Mouse (Mus musculus) forebrain, embryonic 11.5 days (tissue): ENCODE data around the gene Fyttd1. TPM values are rescaled to one million over a fixed set of nuclear protein-coding genes. Genes with fewer than 3 reads are reported as not detected.
"Not testable (repeated sequence)": the region's sequence is repeated elsewhere in the genome, so short reads cannot be mapped to it uniquely, and the experiment has no call there.

Experiments used
- ATAC-seq: fragments of 200-750 bp; cut with Nextera tagmentation; replicated peaks from 2 replicates; pipeline ENCODE4 v1.8.0; 2017; ENCODE audit warnings: moderate TSS enrichment; ENCODE audit not compliant: low FRiP score
- DNase-seq: peaks from one replicate; pipeline ENCODE4 v3.0.0-alpha.2; 2017; ENCODE audit warnings: low spot score
- H3K27ac ChIP-seq: fragments of 300-500 bp; sonication (generic); 2 replicates; pipeline ENCODE4 v1.5.1; 2014; ENCODE audit warnings: low read depth, low read length
- H3K27me3 ChIP-seq: fragments of 300-500 bp; sonication (generic); 2 replicates; pipeline ENCODE4 v1.6.1; 2014; ENCODE audit warnings: mild to moderate bottlenecking, low read length, mixed read lengths; ENCODE audit not compliant: control insufficient read depth, insufficient read depth
- H3K36me3 ChIP-seq: fragments of 300-500 bp; sonication (generic); 2 replicates; pipeline ENCODE4 v1.6.1; 2014; ENCODE audit warnings: mild to moderate bottlenecking, low read length, moderate library complexity, mixed read lengths; ENCODE audit not compliant: control insufficient read depth, insufficient read depth
- H3K4me1 ChIP-seq: fragments of 300-500 bp; sonication (generic); replicated peaks from 2 replicates; pipeline ENCODE4 v1.6.1; 2014; ENCODE audit warnings: low read length, mixed read lengths; ENCODE audit not compliant: control insufficient read depth, insufficient read depth
- H3K4me2 ChIP-seq: fragments of 300-500 bp; sonication (generic); 2 replicates; pipeline ENCODE4 v1.6.1; 2014; ENCODE audit warnings: low read depth, mild to moderate bottlenecking, low read length, moderate library complexity, mixed read lengths; ENCODE audit not compliant: severe bottlenecking
- H3K4me3 ChIP-seq: fragments of 300-500 bp; sonication (generic); 2 replicates; pipeline ENCODE4 v1.5.1; 2014; ENCODE audit warnings: low read depth, low read length
- H3K9ac ChIP-seq: fragments of 300-500 bp; sonication (generic); 2 replicates; pipeline ENCODE4 v1.6.1; 2014; ENCODE audit warnings: low read length
- H3K9me3 ChIP-seq: fragments of 300-500 bp; sonication (generic); 2 replicates; pipeline ENCODE4 v1.6.1; 2016; ENCODE audit warnings: low read length, mixed read lengths; ENCODE audit not compliant: control insufficient read depth
- WGBS: fragments of 180-500 bp; shearing (Covaris S2); extraction: QIAGEN DNeasy Blood & Tissue Kit; methylation state at CpG from one replicate; pipeline ENCODE4 v1.1.7; 2014; 5-methylcytosine and 5-hydroxymethylcytosine counted together
- polyA plus RNA-seq: library from polyadenylated mRNA; unstranded; fragments of >200 nt; fragmentation: Nextera tagmentation; extraction: Ambion mirVana; gene quantifications from 2 replicates; pipeline ENCODE4 v1.2.1, GENCODE M21; 2014

Gene Fyttd1
- polyA plus RNA-seq, 1 experiment from 2014 or later: 118 TPM

DNA sequence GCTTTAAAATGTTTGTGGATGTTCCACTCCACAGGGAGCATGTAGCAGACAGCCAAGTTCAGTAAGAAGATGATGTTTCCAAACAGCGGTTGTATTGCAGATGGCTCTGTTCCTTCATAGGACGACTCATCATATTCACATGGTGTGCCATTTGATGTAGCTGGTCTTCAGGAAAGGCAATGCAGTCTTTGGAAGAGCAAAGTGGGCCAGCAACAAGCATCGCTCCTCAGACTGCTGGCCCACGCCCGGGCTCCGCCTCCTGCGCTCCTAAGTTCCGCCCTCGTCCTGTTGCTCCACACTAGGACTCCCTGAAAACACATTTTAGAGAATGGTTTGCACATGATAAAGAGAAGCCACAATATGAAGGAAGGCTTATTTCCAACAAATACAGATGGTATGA is 49.3 kb downstream of the Fyttd1 start:
- not testable (repeated sequence) for H3K27me3 ChIP-seq, H3K27ac ChIP-seq, H3K4me2 ChIP-seq, DNase-seq, ATAC-seq, H3K36me3 ChIP-seq, H3K4me3 ChIP-seq, H3K9ac ChIP-seq, H3K4me1 ChIP-seq, H3K9me3 ChIP-seq
- 93% methylated on average over 9 of the region's 9 CpGs for WGBS

DNA sequence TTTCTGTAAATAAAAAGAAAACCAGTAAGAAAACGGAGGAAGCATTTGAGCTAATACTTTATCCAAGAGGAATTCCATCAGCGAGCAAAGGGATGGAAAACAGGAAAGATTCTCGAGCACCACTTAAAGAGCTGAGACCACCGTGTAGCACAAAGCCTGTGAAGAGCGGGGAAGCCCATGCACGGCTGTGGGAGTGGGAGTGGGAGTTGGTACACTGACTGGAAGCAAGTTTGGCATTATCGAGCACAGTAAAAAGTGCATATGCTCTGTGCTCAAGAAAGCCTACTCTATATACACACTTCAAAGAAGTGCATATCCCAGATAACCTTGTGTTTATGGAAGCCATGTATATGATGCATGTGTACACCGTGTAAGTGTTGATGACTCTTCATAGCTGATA is 49.7 kb downstream of the Fyttd1 start:
- H3K9ac ChIP-seq: no peak overlapping the region
- no peaks in the 10 kb centered on the region for H3K9me3 ChIP-seq
- no peaks in the 10 kb centered on the region for H3K27me3 ChIP-seq
- no peak overlapping the region for H3K4me3 ChIP-seq
- no peaks in the 10 kb centered on the region for H3K4me1 ChIP-seq
- no peaks in the 10 kb centered on the region for H3K36me3 ChIP-seq
- WGBS: 93% methylated on average over 8 of the region's 8 CpGs
- no peak for ATAC-seq
- H3K4me2 ChIP-seq: no peak overlapping the region
- DNase-seq: no peak
- H3K27ac ChIP-seq: no peak overlapping the region

DNA sequence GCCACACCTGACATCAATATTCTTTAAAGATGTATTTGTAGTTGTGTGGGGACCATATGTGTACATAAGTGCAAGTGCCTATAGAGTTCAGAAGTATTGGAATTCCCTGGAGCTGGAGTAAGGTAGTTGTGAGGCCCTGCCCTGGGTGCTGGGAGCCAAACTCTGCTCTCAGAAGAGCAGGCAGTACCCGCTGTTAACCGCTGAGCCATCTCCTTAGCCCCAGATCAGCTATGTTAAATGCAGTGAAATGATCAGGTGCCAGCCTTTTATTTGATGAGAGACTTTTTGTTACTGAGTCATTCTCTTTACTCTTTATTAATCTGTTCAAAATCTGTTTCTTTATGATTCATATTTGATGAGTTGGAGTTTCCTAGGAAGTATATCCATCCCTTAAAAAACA is 52.6 kb downstream of the Fyttd1 start:
- H3K4me1 ChIP-seq: no peaks in the 10 kb centered on the region
- no peak overlapping the region for H3K9ac ChIP-seq
- no peak for DNase-seq
- 11% methylated on average over 2 of the region's 2 CpGs for WGBS
- no peaks in the 10 kb centered on the region for H3K36me3 ChIP-seq
- no peak overlapping the region; the same call in 1 of the 2 replicates for H3K27ac ChIP-seq
- no peak overlapping the region for H3K4me2 ChIP-seq
- no peak for ATAC-seq
- no peak overlapping the region for H3K4me3 ChIP-seq
- H3K9me3 ChIP-seq: no peaks in the 10 kb centered on the region
- H3K27me3 ChIP-seq: no peaks in the 10 kb centered on the region

DNA sequence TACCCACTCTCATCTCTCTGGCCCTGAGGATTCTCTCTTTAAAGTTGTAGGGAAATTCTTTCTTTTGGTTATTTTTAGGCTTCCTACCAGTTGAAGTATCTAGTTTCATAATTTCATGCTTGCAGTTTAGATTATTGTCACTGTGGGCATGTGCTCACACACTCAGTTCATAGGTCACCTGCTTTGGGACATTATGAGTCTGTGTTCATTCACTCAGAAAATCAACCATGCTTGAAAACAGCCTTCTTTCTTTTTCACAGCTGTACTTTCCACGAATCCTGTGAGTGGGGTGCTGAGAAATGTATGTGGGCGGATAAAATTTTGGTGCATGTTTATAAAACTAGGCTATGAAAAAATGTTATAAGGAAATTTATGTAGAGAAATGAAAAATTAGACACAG is 57.2 kb downstream of the Fyttd1 start:
- DNase-seq (no peak), ATAC-seq (no peak)
- WGBS: 85% methylated on average over 2 of the region's 2 CpGs
- no peaks in the 10 kb centered on the region for H3K4me1 ChIP-seq
- no peak overlapping the region for H3K27ac ChIP-seq
- H3K9me3 ChIP-seq: no peaks in the 10 kb centered on the region
- H3K4me3 ChIP-seq: no peak overlapping the region
- H3K9ac ChIP-seq: no peak overlapping the region
- H3K27me3 ChIP-seq: no peaks in the 10 kb centered on the region
- no peak overlapping the region for H3K4me2 ChIP-seq
- H3K36me3 ChIP-seq: no peaks in the 10 kb centered on the region

DNA sequence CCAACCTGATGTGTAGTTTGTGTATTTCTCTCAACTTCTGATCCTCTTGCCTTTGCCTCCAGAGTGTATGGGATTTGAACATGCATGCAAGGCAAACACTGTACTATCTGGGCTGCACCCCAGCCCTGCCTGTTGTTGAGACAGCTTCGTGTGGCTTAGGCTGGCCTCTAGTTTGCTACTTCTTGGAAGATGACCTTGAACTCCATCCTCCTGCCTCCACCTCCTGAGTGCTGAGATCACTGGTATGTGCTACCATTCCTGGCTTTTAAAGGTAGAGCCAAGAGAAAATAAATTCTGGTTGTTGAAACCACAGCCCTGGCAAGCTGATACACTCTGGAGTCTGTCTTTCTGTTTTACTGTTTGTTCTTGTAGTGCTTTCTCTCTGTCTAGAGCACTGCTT is 57.8 kb downstream of the Fyttd1 start:
- Histone ChIP-seq H3K9me3 (no peaks in the 10 kb centered on the region), H3K27me3 (no peaks in the 10 kb centered on the region), H3K36me3 (no peaks in the 10 kb centered on the region), H3K9ac (no peak overlapping the region), H3K4me3 (no peak overlapping the region), H3K4me1 (no peaks in the 10 kb centered on the region), H3K4me2 (no peak overlapping the region), H3K27ac (no peak overlapping the region)
- DNase-seq (no peak), ATAC-seq (no peak)
- WGBS: 90% methylated on average over 1 of the region's 1 CpGs

DNA sequence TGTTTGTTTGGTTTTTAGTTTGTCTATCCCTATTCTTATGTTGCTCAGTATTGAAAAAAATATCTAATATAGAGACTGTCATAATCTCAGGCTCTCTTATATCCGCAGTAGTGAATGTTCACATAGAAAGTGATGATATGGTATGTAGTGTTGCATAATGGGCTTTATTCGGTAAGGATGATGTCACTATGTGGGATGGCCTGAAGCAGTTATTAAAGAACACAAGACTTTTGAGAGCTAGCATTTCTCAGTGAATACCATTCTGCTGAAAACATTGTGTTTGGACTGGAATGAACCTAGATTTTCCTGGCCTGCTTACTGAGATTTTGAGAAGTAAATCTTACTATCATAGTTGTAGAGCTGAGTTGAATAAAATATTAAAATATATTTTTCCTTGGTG is 60.1 kb downstream of the Fyttd1 start:
- Histone ChIP-seq H3K9me3 (no peaks in the 10 kb centered on the region), H3K4me2 (no peak overlapping the region), H3K4me3 (no peak overlapping the region), H3K9ac (no peak overlapping the region), H3K36me3 (no peaks in the 10 kb centered on the region), H3K27me3 (no peaks in the 10 kb centered on the region), H3K4me1 (no peaks in the 10 kb centered on the region), H3K27ac (no peak overlapping the region)
- WGBS: 88% methylated on average over 2 of the region's 2 CpGs
- no peak for ATAC-seq
- no peak for DNase-seq

DNA sequence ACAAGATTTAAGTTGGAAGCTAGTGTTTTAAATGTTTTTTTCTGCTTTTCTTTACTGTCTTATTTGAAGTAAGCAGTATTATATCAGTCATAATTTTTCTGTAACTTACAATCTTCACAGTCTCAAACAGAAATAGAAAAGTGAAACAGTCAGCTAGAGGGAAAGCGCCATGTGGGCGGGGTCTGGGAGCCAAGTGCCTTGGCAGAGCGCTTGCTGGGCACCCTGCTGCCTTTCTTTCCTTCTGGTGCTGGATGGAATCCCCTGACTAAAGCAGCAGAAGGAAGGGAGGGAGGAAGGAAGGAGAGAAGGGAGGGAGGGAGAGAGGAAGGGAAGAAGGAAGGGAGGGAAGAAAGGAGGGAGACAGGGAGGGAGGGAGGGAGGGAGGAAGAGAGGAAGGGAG is 62.0 kb downstream of the Fyttd1 start:
- not testable (repeated sequence) for H3K4me1 ChIP-seq, DNase-seq, H3K27ac ChIP-seq, H3K9me3 ChIP-seq, H3K9ac ChIP-seq, H3K27me3 ChIP-seq, H3K36me3 ChIP-seq, H3K4me2 ChIP-seq, H3K4me3 ChIP-seq, ATAC-seq
- 29% methylated on average over 3 of the region's 3 CpGs for WGBS

DNA sequence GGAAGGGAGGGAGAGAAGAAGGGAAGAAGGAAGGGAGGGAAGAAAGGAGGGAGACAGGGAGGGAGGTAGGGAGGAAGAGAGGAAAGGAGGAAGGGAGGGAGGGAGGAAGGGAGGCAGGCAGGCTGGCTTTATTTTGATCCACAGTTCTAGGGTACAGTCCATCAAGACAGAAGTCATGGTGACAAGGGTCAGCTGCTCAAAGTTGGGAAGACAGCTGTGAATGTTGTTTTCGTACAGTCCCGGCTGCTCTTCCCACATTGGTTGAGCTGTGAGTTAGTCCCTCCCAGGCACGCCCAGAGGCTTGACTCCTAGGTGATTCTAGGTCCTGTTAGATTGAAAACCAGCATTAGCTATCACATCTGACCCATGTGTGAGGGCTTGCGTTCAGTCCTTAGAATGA is 62.4 kb downstream of the Fyttd1 start:
- H3K9me3 ChIP-seq, H3K9ac ChIP-seq: not testable (repeated sequence)
- WGBS: 72% methylated on average over 3 of the region's 4 CpGs

DNA sequence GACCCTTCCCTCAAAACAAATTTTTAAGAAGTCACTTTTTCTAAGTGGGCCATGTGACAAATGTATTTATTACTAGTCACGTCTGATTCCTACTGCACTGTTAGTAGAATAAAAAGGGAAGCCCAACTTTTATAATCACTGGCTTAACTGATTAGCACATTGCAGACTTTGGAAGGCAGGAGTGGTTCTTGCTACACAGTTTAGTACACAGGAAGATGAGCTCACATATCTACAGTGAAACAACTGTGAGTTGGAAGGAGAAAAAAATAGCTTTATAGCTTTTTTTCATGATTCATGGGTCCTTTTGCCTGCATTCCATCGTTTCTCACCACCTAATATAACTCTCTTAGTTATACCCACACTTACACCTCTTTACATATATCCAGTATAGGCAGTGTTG is 63.9 kb downstream of the Fyttd1 start:
- H3K4me1 ChIP-seq, ATAC-seq, H3K9me3 ChIP-seq, H3K27me3 ChIP-seq, H3K4me3 ChIP-seq, H3K27ac ChIP-seq, H3K9ac ChIP-seq, H3K36me3 ChIP-seq, H3K4me2 ChIP-seq, DNase-seq: not testable (repeated sequence)
- WGBS: 94% methylated on average over 1 of the region's 2 CpGs

More for the DNA sequence above, 62.4 kb downstream of the Fyttd1 start:
- H3K27ac ChIP-seq, H3K27me3 ChIP-seq, H3K36me3 ChIP-seq, DNase-seq, H3K4me1 ChIP-seq, H3K4me2 ChIP-seq, ATAC-seq, H3K4me3 ChIP-seq: not testable (repeated sequence)
